Mouse (Mus musculus): Measurements from ENCODE around the gene Zeb2.

GRCm38 (mm10) chr2:45059599-45059998 is 57.6 kb downstream of the Zeb2 start:
- TF ChIP-seq CTCF (IDR thresholded peaks at IDR 0.05; ENCODE audit: insufficient read depth, low read length): no peak
- no peak for TF ChIP-seq POLR2A (IDR thresholded peaks at IDR 0.05; ENCODE audit: borderline replicate concordance, extremely low read depth, low read depth, low read length)
